Mouse (Mus musculus) neutrophil, adult 5-6 weeks (primary cell): Measurements from ENCODE around the gene Omg. TPM values are rescaled to one million over a fixed set of nuclear protein-coding genes. Genes with fewer than 3 reads are reported as not detected.

Source experiments
- total RNA-seq: library from RNA; stranded (forward); fragments of 200-1000 nt; gene quantifications from 2 replicates; pipeline ENCODE4 v1.2.3, GENCODE M21; 2017

Omg gene
- total RNA-seq, 1 experiment from 2014 or later, result 1.3 TPM

Other genes starting within 250 kb of the Omg start
- 202 and 207 TPM in 2 replicates for gene Wsb1, start 249.4 kb downstream of the Omg start, total RNA-seq
- gene Gm9964, start 207.2 kb downstream of the Omg start, total RNA-seq, result not detected in 2 replicates
- gene Nf1, start 164.4 kb downstream of the Omg start, total RNA-seq, result 20.9 and 22.3 TPM in 2 replicates
- gene Evi2b, start 19.7 kb upstream of the Omg start, total RNA-seq, result 266 and 276 TPM in 2 replicates
- gene Evi2, start 26.5 kb upstream of the Omg start, total RNA-seq, result 26.2 and 27.8 TPM in 2 replicates
- 131 and 177 TPM in 2 replicates for gene Evi2a, start 26.5 kb upstream of the Omg start, total RNA-seq
- 59.1 and 72.3 TPM in 2 replicates for gene Rab11fip4, start 87.1 kb upstream of the Omg start, total RNA-seq